Mouse (Mus musculus) inflammation-experienced regulatory T-cells (primary cell): ENCODE measurements around the gene Rpl27. TPM values are rescaled to one million over a fixed set of nuclear protein-coding genes. Genes with fewer than 3 reads are reported as not detected.

Source experiments
- polyA plus RNA-seq, 2 experiments: library from polyadenylated mRNA; unstranded; fragments of 100-300 nt; shearing (Covaris generic); gene quantifications; one replicate each; pipeline ENCODE4 v1.2.1; 2017

Gene Rpl27
- polyA plus RNA-seq: 100 to 1,000 TPM; 267 to 297 TPM

DNA sequence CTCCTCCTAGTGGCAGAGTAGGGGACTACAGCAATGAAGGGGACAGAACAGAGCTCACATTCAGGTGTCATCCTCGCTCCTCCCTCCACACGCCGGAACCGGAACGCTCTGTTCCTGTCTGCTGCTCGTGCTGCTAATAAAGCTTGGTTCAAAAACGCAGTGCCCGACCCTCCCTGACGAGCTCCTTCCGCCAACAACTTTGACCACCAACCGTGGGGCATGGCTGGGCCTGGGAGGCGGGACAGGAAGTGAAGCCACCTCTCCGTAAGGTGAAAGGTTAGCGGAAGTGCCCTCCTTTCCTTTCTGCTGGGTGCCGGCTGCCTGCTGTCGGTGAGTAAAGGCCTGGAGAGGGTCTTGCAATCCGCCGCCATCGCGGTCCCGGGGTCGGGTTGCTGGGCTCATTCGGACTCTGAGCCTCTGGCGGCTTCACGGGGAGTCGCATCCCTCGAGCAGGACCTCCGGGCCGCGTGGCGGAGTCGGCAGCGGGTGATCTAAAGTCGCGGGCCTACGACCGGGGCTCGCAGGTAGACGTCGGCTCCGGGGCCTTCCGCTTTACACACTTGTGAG, at the start of gene Rpl27:
Gene Rpl27, plus strand, starts transcription at position 172 of the 567 bp plus-strand sequence.

DNA sequence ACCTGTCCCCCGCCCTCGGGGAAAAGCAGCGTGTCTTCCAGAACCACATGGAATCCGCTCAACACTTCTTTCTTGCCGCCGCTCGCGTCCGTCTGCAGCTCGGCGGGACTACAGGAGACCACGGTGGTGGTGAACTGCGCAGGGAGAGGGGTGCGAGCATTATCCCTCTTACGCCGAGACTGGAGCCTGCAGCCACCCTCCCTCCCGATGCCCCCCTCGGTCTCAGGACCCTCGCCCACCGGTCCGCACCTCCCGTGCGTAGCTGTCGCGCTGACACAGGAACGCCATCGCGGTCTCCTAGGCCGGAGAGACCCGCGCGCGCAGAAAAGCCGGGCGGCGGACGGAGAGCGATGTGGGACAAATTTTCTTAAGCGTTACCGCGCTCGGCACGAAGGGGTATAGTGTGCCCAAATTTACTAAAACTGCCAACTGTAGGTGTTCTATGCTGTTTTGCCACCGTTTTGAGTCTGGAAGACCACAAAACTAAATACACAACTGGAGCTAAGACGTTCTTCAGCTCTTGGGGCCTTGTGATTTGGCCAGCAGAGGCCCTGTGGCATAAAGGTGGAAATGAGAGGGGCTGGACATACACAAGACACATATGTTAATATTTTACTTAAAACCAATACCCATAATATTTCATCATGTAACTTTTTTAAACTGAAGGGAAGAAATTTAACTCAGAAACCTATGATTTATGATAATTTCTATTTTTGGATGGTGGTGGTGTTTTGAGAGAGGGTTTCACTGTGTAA, 24.8 kb upstream of the Rpl27 start, which contains the start of gene Aarsd1:
Gene Aarsd1, minus strand, starts transcription at position 515 of the 755 bp plus-strand sequence.

DNA sequence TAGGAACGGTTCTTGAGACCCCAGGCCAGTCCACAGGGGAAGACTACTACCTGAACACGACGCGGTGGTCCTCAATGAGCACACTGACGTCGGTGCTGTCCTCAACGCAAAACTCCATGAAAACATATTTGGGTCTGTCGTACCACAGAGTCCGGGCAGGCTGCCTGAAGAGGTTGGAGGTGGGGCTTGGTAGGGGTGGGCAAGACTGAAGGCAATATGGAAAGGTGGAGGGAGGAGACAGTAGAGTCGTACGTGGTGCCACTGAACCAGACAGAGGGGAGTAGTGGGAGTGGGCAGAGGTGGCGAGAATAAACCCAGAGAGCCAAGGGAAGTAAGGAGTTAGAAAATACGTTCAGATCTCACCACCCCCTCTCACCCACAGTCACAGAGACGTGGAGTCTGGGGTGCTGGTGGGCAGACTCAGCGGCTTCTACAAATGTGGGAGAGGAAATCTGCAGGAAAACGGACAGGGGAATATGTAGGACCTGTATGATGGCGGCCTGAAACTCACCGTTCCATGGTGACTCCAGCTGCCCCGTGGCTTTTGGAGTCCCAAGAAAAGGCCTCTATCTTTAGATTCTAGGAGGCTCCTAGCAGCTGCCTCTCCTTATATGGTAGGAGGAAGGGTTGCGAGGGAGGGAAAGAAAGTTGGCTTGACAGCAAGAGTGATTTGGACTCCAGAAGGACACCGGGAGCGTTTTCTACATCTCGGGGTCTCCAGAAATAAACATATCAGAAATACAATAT, 17.8 kb upstream of the Rpl27 start, which contains the start of gene Gm27029:
Gene Gm27029, minus strand, starts transcription at position 692 of the 747 bp plus-strand sequence.

DNA sequence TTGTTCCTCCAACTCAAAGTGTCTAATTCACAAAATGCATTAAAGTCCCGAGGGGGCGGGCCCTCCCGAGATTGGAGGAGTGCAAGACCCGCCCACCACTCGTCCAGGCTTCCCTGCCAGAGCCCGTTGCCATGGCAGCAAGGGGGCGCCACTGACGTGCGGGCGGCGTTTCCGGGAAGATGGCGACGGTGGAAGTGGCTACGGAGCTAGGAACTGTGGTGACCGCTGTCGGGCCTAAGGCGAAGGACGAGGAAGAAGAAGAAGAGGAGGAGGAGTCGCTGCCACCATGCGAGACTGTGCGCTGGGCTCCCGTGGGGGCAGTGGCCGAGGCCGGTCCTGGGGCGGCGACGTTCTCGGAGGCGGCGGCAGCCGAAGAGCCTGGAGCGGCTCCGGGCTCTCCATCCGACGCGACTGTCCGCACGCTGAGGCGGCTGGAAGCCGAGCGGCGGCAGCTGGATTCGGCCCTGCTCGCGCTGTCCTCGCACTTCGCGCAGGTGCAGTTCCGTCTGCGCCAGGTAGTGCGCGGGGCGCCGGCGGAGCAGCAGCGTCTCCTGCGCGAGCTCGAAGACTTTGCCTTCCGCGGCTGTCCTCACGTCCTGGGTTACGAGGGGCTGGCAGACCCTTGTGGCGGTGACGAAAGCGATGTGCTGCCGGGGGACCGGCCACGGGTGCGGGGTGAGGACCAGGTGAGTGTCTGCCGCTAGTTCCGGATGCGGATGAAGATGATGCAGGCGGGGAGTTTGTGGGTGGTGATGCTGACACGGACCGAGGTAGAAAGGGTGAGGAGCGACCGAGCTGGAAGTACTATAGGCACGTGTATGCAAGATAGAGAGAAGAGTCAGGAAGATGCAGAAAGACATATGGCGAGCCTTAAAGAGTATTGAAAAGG, 16.9 kb upstream of the Rpl27 start, which contains the start of the genes Rundc1 and Ptges3l:
Gene Rundc1, plus strand, starts transcription at position 161 of the 889 bp plus-strand sequence.
Gene Ptges3l, minus strand, starts transcription at position 409 of the 889 bp plus-strand sequence.

DNA sequence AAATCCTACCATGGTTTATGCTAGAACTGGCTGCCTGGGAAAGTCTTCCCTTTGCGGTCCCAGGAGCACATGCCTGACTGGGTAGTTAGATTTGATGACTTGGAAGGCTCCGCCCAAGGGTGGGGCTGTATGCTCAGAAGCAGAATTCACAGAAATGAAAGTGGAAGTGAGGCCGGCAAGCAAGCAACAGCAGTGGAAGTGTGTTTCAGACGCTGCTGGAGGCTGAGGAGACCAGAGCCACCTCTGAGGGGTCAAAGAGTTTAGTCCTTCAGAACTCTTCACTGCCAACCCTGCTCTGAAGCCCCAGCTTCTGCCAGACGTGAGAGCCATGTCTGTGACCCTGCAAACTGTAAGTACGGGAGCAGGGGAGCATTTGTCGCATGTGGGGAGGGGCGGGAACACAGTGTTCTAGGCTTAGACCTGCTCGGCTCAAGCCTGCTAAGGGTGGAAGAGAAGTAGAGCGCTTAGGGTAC, 6.2 kb downstream of the Rpl27 start, which contains the start of gene Ifi35:
Gene Ifi35, plus strand, starts transcription at position 134 of the 473 bp plus-strand sequence.

DNA sequence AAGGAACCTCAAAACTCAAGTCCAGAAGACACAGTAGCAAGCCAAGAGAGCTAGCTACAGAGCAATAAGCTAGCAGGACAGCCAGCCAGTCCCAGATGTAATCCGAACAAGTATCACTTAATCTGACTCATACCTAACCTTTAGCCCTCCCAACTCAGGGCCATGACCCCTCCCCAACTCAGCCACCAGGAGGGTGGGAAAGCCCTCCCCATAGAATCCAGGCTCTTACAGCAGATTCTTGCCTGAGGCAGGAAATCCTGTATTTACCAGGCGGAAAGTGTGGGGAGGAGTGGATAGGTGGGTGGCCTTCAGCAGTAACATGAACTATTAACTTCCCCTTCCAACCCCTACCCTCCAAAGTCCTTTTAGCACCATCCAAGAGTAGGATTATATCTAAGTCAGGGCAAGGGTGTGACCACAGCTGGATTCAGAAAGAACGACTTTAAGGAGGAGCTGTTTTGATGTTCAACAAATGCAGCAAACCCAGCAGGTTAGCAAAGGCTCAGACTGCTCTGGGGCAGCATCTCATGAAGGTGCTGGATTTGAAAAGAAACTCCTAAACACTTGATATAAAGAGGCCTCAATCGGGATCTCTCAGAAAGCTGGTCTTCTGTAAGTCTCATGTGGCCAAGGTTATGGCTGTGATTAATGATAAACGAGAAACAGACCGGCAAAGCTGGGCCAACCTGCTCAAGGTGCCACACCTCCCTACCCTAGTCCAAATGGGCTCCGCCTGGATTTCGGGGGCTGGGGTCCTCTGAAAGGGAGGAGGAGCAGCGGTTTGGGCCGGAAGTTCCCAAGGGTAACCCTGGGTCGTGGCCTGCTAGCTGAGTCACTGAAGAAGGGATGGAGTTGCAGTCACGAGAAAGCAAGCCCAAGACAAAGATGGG, 22.4 kb downstream of the Rpl27 start, which contains the start of gene Rnd2:
Gene Rnd2, plus strand, starts transcription at position 789 of the 890 bp plus-strand sequence.

DNA sequence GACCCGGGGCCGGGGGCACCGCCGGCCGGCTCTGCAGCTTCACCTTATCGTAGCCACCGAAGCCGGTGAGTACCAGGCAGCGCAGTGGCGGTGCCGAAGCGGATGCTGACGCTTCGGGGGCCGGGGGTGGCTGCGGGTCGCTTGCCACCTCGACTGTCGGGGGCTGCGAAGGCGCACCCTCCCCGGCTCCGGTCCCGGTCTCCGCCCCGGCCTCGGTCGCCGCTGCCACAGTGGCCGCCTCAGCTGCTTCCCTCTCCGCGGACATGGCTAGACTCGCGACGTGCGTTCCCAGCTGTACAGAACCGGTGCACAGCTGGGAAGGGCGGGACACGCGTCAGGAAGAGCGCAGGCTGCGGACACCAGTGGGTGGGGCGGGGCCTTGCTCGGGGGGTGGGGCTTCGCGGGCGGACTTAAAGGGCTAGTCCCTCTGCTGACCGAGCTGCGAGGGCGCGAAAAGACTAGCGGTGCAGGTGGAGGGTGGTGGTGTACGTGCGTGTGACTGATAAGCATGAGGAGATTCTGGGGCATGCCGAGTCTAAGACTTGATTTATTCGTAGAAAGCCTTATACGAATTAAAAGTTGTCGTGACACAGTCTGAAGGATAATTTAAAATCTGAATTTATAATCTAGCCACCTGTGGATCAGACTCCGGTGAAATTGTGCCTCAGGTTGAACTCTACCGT, 23.9 kb downstream of the Rpl27 start, which contains the start of gene Vat1:
Gene Vat1, minus strand, starts transcription at position 362 of the 683 bp plus-strand sequence.

Other genes starting within 250 kb of the Rpl27 start
- gene Ezh1, start 215.8 kb upstream of the Rpl27 start, polyA plus RNA-seq: 10 to 100 TPM; 66.9 to 83.4 TPM
- 1 to 10 TPM in 1 of 2 experiments, not detected in 1; 1.3 TPM for gene Ramp2, start 196.3 kb upstream of the Rpl27 start, polyA plus RNA-seq
- gene Vps25, start 188.6 kb upstream of the Rpl27 start, polyA plus RNA-seq: 100 to 1,000 TPM; 145 to 147 TPM
- gene Wnk4, start 181.7 kb upstream of the Rpl27 start, polyA plus RNA-seq: 1 to 10 TPM; 2.7 to 2.9 TPM
- 1 to 10 TPM in 1 of 2 experiments, under 1 TPM in 1; 0.90 to 1.2 TPM for gene Cntd1, start 163.3 kb upstream of the Rpl27 start, polyA plus RNA-seq
- 100 to 1,000 TPM; 101 to 110 TPM for gene Coa3, start 163.2 kb upstream of the Rpl27 start, polyA plus RNA-seq
- gene Becn1, start 140.0 kb upstream of the Rpl27 start, polyA plus RNA-seq: 100 to 1,000 TPM; 184 to 206 TPM
- 100 to 1,000 TPM; 161 to 164 TPM for gene Psme3, start 126.1 kb upstream of the Rpl27 start, polyA plus RNA-seq
- gene Aoc2, start 117.2 kb upstream of the Rpl27 start, polyA plus RNA-seq: 1 to 10 TPM; 3.5 to 4.0 TPM
- under 1 TPM; 0.09 to 0.12 TPM for gene Aoc3, start 111.7 kb upstream of the Rpl27 start, polyA plus RNA-seq
- not detected for gene G6pc, start 74.7 kb upstream of the Rpl27 start, polyA plus RNA-seq
- 10 to 100 TPM; 30.6 to 35.3 TPM for gene Aarsd1, start 24.7 kb upstream of the Rpl27 start, polyA plus RNA-seq
- 1 to 10 TPM; 1.5 to 3.9 TPM for gene Gm27029, start 17.5 kb upstream of the Rpl27 start, polyA plus RNA-seq
- 10 to 100 TPM; 28.1 to 38.0 TPM for gene Rundc1, start 17.2 kb upstream of the Rpl27 start, polyA plus RNA-seq
- gene Ptges3l, start 17.0 kb upstream of the Rpl27 start, polyA plus RNA-seq: 1 to 10 TPM; 4.3 to 5.1 TPM
- gene Ifi35, start 6.1 kb downstream of the Rpl27 start, polyA plus RNA-seq: 100 to 1,000 TPM; 165 to 180 TPM
- 1 to 10 TPM in 1 of 2 experiments, under 1 TPM in 1; 0.30 to 3.6 TPM for gene Rnd2, start 22.7 kb downstream of the Rpl27 start, polyA plus RNA-seq
- gene Vat1, start 23.9 kb downstream of the Rpl27 start, polyA plus RNA-seq: under 1 TPM; 0.70 to 0.72 TPM
- gene Brca1, start 109.7 kb downstream of the Rpl27 start, polyA plus RNA-seq: 1 to 10 TPM; 1.5 to 3.2 TPM
- gene Nbr1, start 109.9 kb downstream of the Rpl27 start, polyA plus RNA-seq: 100 to 1,000 TPM in 1 of 2 experiments, 10 to 100 TPM in 1; 96.3 to 115 TPM
- 10 to 100 TPM; 12.2 to 12.5 TPM for gene Tmem106a, start 139.9 kb downstream of the Rpl27 start, polyA plus RNA-seq
- 1 to 10 TPM in 1 of 2 experiments, under 1 TPM in 1; 0.29 to 1.6 TPM for gene Gm11634, start 157.0 kb downstream of the Rpl27 start, polyA plus RNA-seq
- 10 to 100 TPM; 54.0 to 80.1 TPM for gene Rdm1, start 184.9 kb downstream of the Rpl27 start, polyA plus RNA-seq
- 1 to 10 TPM; 2.0 to 8.3 TPM for gene Arl4d, start 223.2 kb downstream of the Rpl27 start, polyA plus RNA-seq